In the genomic region with DNA sequence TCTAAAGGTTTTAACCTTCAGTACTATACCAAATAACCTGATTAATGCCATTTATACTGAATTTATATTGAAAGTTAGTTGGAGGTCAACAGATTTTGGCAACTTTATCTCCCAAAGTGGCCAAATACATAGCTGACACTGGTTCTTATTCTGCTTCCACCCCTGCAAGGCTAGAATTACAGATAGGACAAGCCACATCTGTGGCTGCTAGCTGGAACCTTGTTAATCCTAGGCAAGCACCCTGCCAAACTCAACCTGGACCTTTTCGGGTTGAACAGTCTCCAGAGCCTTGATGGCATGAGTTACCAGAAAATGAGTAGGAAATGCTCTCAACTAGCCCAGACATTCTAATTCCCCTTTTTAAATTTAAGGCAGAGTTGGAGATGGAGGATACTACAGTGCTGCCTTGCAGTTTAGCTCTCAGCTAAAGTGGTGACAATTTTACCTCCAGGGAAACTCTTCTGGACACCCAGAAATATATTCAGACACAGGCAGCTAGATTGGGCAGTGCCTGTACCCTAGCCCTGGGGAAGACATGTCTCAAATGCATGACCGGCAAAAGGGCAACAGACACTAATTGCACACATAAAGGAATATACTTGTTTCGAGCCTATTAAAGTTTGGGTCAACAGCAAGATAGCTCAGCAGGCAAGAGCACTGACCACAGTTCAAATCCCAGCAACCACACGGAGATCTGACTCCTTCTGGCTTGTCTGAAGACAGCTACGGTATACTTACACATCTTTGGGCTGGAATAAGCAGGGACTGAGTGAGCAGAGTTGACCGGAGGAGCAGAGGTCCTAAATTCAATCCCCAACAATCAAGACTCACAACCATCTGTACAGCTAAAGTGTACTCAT, we compare ENCODE assay signal across 27 mouse cellular contexts. TPM values are rescaled to one million over a fixed set of nuclear protein-coding genes. Genes with fewer than 3 reads are reported as not detected.
DNase-seq lines count a peak whose midpoint lies in the region; ATAC-seq and TF ChIP-seq lines count a peak whose summit lies in the region.
"Had no signal": no experiment of that assay in that cellular context is flagged by ENCODE, and none has a peak within 500 bp of the region (broad histone marks: within the 10 kb centered on the region; RNA-seq: fewer than 3 reads in every experiment).

No protein-coding gene starts in this region.

- H3K4me2 ChIP-seq in intestine, embryonic 14.5 days (ENCODE audit: low read length): no peak overlapping the region
- no peak overlapping the region for H3K4me2 ChIP-seq in intestine, embryonic 16.5 days (ENCODE audit: low read depth, low read length)
- H3K4me2 ChIP-seq in midbrain, embryonic 16.5 days (ENCODE audit: low read length): no peak overlapping the region
- H3K4me2 ChIP-seq: embryonic facial prominence, embryonic 13.5 days; forebrain, embryonic 12.5 days; neural tube, embryonic 12.5 days had no signal

- peak; percentile 53 for DNase-seq in intestine, embryonic 14.5 days (ENCODE audit: low spot score)
- peak; percentile 25 for DNase-seq in 416B (ENCODE audit: low read depth)
- DNase-seq in adipocyte (ENCODE audit: low spot score): peak; percentile 33
- DNase-seq in adrenal gland, adult 8-10 months: no peak
- DNase-seq in ovary, postnatal 10 days (ENCODE audit: low spot score): no peak
- DNase-seq: cerebellum, adult 18-20 months; cerebellum, postnatal 14 days; kidney, postnatal 25 days; layer of hippocampus, postnatal 36 days; retina, postnatal 1 day; right cerebral cortex, postnatal 25 days; spleen, adult 18-20 months had no signal

- H3K9ac ChIP-seq in intestine, embryonic 14.5 days (ENCODE audit: low read length): no peak overlapping the region
- no peak overlapping the region for H3K9ac ChIP-seq in intestine, embryonic 16.5 days (ENCODE audit: low read depth, low read length)
- H3K9ac ChIP-seq in midbrain, embryonic 16.5 days (ENCODE audit: low read depth, low read length): no peak overlapping the region
- H3K9ac ChIP-seq: embryonic facial prominence, embryonic 13.5 days; forebrain, embryonic 12.5 days; neural tube, embryonic 12.5 days had no signal

- ATAC-seq in intestine, embryonic 14.5 days (replicated peaks; ENCODE audit: low FRiP score, low TSS enrichment, low read depth): no peak
- no peak for ATAC-seq in intestine, embryonic 16.5 days
- ATAC-seq in midbrain, embryonic 16.5 days: no peak
- ATAC-seq: lung, postnatal 0 days had no signal

- H3K9me3 ChIP-seq in intestine, embryonic 14.5 days (ENCODE audit: control insufficient read depth, low read length): no peaks in the 10 kb centered on the region
- no peaks in the 10 kb centered on the region for H3K9me3 ChIP-seq in intestine, embryonic 16.5 days (ENCODE audit: control insufficient read depth, low read length)
- H3K9me3 ChIP-seq in E14TG2a.4 (ENCODE audit: low read length): no peaks in the 10 kb centered on the region
- H3K9me3 ChIP-seq in midbrain, embryonic 16.5 days (replicated peaks; ENCODE audit: control insufficient read depth, low read length, poor library complexity, severe bottlenecking): no peaks in the 10 kb centered on the region
- H3K9me3 ChIP-seq: embryonic facial prominence, embryonic 13.5 days; forebrain, embryonic 12.5 days; G1E; heart, embryonic 10.5 days; midbrain, embryonic 10.5 days; neural tube, embryonic 12.5 days had no signal

- no peak overlapping the region for H3K4me3 ChIP-seq in intestine, embryonic 14.5 days (ENCODE audit: low read depth, low read length)
- no peak overlapping the region for H3K4me3 ChIP-seq in intestine, embryonic 16.5 days (ENCODE audit: low read length)
- H3K4me3 ChIP-seq in E14TG2a.4 (replicated peaks; ENCODE audit: low read length): 0 out of 2 replicates have a peak overlapping the region, but pooled peaks have one; percentile 99
- no peak overlapping the region for H3K4me3 ChIP-seq in midbrain, embryonic 16.5 days (ENCODE audit: low read depth, low read length)
- H3K4me3 ChIP-seq: embryonic facial prominence, embryonic 13.5 days; erythroblast, embryonic 14.5 days; forebrain, embryonic 12.5 days; heart, embryonic 10.5 days; midbrain, embryonic 10.5 days; neural tube, embryonic 12.5 days had no signal

- no peaks in the 10 kb centered on the region for H3K27me3 ChIP-seq in intestine, embryonic 14.5 days (replicated peaks; ENCODE audit: control insufficient read depth, insufficient read depth, low read length)
- no peaks in the 10 kb centered on the region for H3K27me3 ChIP-seq in intestine, embryonic 16.5 days (replicated peaks; ENCODE audit: control insufficient read depth, insufficient read depth, low read length)
- no peaks in the 10 kb centered on the region for H3K27me3 ChIP-seq in E14TG2a.4 (ENCODE audit: insufficient read depth, low read length)
- H3K27me3 ChIP-seq in midbrain, embryonic 16.5 days (ENCODE audit: control insufficient read depth, insufficient read depth, low read depth, low read length): no peaks in the 10 kb centered on the region
- H3K27me3 ChIP-seq: embryonic facial prominence, embryonic 13.5 days; forebrain, embryonic 12.5 days; neural tube, embryonic 12.5 days had no signal

- H3K27ac ChIP-seq in intestine, embryonic 14.5 days (ENCODE audit: low read depth): no peak overlapping the region
- H3K27ac ChIP-seq in intestine, embryonic 16.5 days (ENCODE audit: low read length): no peak overlapping the region
- no peak overlapping the region for H3K27ac ChIP-seq in midbrain, embryonic 16.5 days (ENCODE audit: low read length)
- H3K27ac ChIP-seq: embryonic facial prominence, embryonic 13.5 days; forebrain, embryonic 12.5 days; heart, embryonic 10.5 days; midbrain, embryonic 10.5 days; neural tube, embryonic 12.5 days had no signal

- peaks cover 36% of the 10 kb centered on the region for H3K36me3 ChIP-seq in intestine, embryonic 14.5 days (ENCODE audit: control insufficient read depth, insufficient read depth, low read length)
- peaks cover 3% of the 10 kb centered on the region; the same call in 1 of the 2 replicates for H3K36me3 ChIP-seq in intestine, embryonic 16.5 days (ENCODE audit: control insufficient read depth, insufficient read depth, low read length)
- H3K36me3 ChIP-seq in E14TG2a.4 (ENCODE audit: insufficient read depth, low read length): peaks cover 41% of the 10 kb centered on the region
- H3K36me3 ChIP-seq in midbrain, embryonic 16.5 days (ENCODE audit: control insufficient read depth, insufficient read depth, low read length): peaks cover 18% of the 10 kb centered on the region

- peaks cover 7% of the 10 kb centered on the region for H3K4me1 ChIP-seq in intestine, embryonic 14.5 days (replicated peaks; ENCODE audit: control insufficient read depth, insufficient read depth, low read length)
- H3K4me1 ChIP-seq in intestine, embryonic 16.5 days (ENCODE audit: control insufficient read depth, insufficient read depth, low read length): peaks cover 10% of the 10 kb centered on the region; the same call in 1 of the 2 replicates
- H3K4me1 ChIP-seq in E14TG2a.4 (replicated peaks; ENCODE audit: low read depth, low read length): peaks cover 31% of the 10 kb centered on the region
- H3K4me1 ChIP-seq in midbrain, embryonic 16.5 days (ENCODE audit: control insufficient read depth, insufficient read depth, low read length): peaks cover 18% of the 10 kb centered on the region
- H3K4me1 ChIP-seq: heart, embryonic 10.5 days had no signal

- TF ChIP-seq CTCF in E14TG2a.4 (conservative IDR thresholded peaks at IDR 0.05; ENCODE audit: low read length): no peak

- WGBS in intestine, embryonic 14.5 days: 81% methylated on average over 6 of the region's 6 CpGs
- WGBS in intestine, embryonic 16.5 days: 77% methylated on average over 6 of the region's 6 CpGs
- WGBS in midbrain, embryonic 16.5 days: 82% methylated on average over 6 of the region's 6 CpGs

RNA-seq across cellular contexts. Expression of gene Rpl9, which starts 4.0 kb away (rescaled TPM):
- 1,354 and 1,361 TPM in 2 replicates for polyA plus RNA-seq in intestine, embryonic 14.5 days (2014; fragmentation: Nextera tagmentation; extraction: Ambion mirVana)
- 937 and 1,015 TPM in 2 replicates for polyA plus RNA-seq in intestine, embryonic 16.5 days (2015; fragmentation: Nextera tagmentation; extraction: Ambion mirVana)
- 1,000 to 10,000 TPM in 3 of 4 experiments, 100 to 1,000 TPM in 1; 977 to 1,080 (median 1,050) TPM for total RNA-seq in adrenal gland, adult 8-10 months (2022)
- polyA plus RNA-seq in midbrain, embryonic 16.5 days (2015; fragmentation: Nextera tagmentation; extraction: Ambion mirVana): 509 and 528 TPM in 2 replicates

RNA-seq across cellular contexts. Expression of gene Lias, which starts 4.1 kb away (rescaled TPM):
- 60.6 and 61.9 TPM in 2 replicates for polyA plus RNA-seq in intestine, embryonic 14.5 days (2014; fragmentation: Nextera tagmentation; extraction: Ambion mirVana)
- 49.2 and 56.4 TPM in 2 replicates for polyA plus RNA-seq in intestine, embryonic 16.5 days (2015; fragmentation: Nextera tagmentation; extraction: Ambion mirVana)
- 10 to 100 TPM; 51.2 to 69.4 (median 58.5) TPM for total RNA-seq in adrenal gland, adult 8-10 months (2022)
- 65.1 and 65.9 TPM in 2 replicates for polyA plus RNA-seq in midbrain, embryonic 16.5 days (2015; fragmentation: Nextera tagmentation; extraction: Ambion mirVana)

RNA-seq across cellular contexts. Expression of gene Klb, which starts 39.1 kb away (rescaled TPM):
- 0.27 and 0.96 TPM in 2 replicates for polyA plus RNA-seq in intestine, embryonic 14.5 days (2014; fragmentation: Nextera tagmentation; extraction: Ambion mirVana)
- 2.9 and 4.0 TPM in 2 replicates for polyA plus RNA-seq in intestine, embryonic 16.5 days (2015; fragmentation: Nextera tagmentation; extraction: Ambion mirVana)
- total RNA-seq in adrenal gland, adult 8-10 months (2022): 1 to 10 TPM in 3 of 4 experiments, under 1 TPM in 1; 0.80 to 6.0 (median 4.5) TPM
- polyA plus RNA-seq in midbrain, embryonic 16.5 days (2015; fragmentation: Nextera tagmentation; extraction: Ambion mirVana): 0.09 and 0.15 TPM in 2 replicates
- total RNA-seq: hematopoietic stem cell, adult 5-6 weeks; monocyte, adult 5-6 weeks had no signal
- polyA plus RNA-seq: G1E; heart, embryonic 16.5 days; kidney, embryonic 14.5 days; neural tube, embryonic 12.5 days had no signal

RNA-seq across cellular contexts. Expression of gene Ugdh, which starts 48.5 kb away (rescaled TPM):
- 108 and 111 TPM in 2 replicates for polyA plus RNA-seq in intestine, embryonic 14.5 days (2014; fragmentation: Nextera tagmentation; extraction: Ambion mirVana)
- polyA plus RNA-seq in intestine, embryonic 16.5 days (2015; fragmentation: Nextera tagmentation; extraction: Ambion mirVana): 266 and 271 TPM in 2 replicates
- total RNA-seq in adrenal gland, adult 8-10 months (2022): 10 to 100 TPM; 68.1 to 84.6 (median 74.7) TPM
- polyA plus RNA-seq in midbrain, embryonic 16.5 days (2015; fragmentation: Nextera tagmentation; extraction: Ambion mirVana): 44.2 and 46.0 TPM in 2 replicates

RNA-seq across cellular contexts. Expression of gene Rfc1, which starts 51.8 kb away (rescaled TPM):
- 87.6 and 98.0 TPM in 2 replicates for polyA plus RNA-seq in intestine, embryonic 14.5 days (2014; fragmentation: Nextera tagmentation; extraction: Ambion mirVana)
- 50.7 and 63.4 TPM in 2 replicates for polyA plus RNA-seq in intestine, embryonic 16.5 days (2015; fragmentation: Nextera tagmentation; extraction: Ambion mirVana)
- 10 to 100 TPM; 49.3 to 58.4 (median 53.8) TPM for total RNA-seq in adrenal gland, adult 8-10 months (2022)
- polyA plus RNA-seq in midbrain, embryonic 16.5 days (2015; fragmentation: Nextera tagmentation; extraction: Ambion mirVana): 26.5 and 29.2 TPM in 2 replicates

Comparison
In these comparisons a context has a peak if more than half of its experiments do, and no peak if none do; other contexts are left out.
1. DNase-seq: peak in intestine, embryonic 14.5 days (single experiment), 416B (single experiment) and adipocyte (single experiment); none in adrenal gland, adult 8-10 months (single experiment) and ovary, postnatal 10 days (single experiment).